Mouse (Mus musculus): Measurements from ENCODE around the gene Ephx4.
"Not testable (repeated sequence)": the region's sequence is repeated elsewhere in the genome, so short reads cannot be mapped to it uniquely, and the experiment has no call there.

Gene Ephx4

DNA sequence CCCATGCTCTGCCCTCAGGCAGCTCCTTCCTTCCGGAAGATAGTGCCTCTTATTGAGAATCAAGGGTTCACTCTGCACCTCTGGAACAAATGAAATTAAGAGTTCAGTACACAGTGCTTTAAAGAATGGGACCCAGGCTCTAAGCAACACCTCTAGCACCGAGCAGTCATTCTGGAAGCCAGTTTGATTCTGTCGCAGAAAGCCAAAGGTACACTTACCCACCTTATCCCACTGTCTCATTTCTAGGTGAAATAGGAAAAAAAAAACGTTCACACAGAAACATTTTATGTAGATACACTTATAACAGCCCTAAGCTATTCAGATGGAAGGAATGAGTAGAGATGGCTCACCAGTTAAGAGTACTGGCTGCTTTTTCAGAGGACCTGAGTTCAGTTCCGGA, at the start of gene Ephx4:
Gene Ephx4, plus strand, starts transcription at position 301 of the 400 bp plus-strand sequence.
- peak; percentile 6 for DNase-seq (ENCODE audit: low read depth, low spot score)

DNA sequence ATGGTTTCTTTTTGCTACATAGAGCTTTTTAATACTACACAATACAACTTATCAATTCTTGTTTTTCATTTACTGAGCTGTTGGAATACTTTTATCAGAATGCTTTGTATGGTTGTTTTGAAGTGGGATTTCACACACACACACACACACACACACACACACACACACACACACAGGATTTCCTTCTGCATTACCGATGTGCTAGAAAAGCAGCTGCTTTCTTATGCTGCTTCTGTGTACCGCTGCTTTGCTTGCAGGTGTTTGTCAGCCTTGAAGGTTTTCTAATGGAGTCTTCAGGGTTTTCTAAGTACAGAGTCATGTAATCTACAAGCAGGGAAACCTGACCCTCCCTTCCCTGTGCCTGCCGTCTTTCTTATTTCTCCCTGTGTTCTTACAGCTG, 48.6 kb upstream of the Ephx4 start:
- no peak for DNase-seq (ENCODE audit: low read depth, low spot score)

DNA sequence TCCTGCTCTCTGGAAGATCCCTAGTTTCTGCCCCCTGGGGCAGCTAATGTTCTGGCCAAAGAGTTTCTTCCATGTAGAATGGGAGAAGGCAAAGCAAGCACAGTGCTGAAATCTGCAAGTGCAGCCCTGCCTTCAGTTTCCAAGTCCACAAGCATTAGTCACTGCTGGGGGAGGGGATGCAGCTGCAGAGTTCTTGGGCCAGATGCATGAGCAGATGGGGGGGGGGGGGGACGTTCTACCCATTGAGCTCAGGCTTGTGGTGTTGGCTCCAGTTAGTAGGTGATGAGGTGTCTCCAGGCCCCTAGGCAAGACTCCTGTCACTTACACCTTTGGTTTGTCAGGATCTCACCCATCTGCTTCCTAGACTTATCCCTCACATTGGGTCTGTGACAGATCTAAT, 46.7 kb upstream of the Ephx4 start:
- DNase-seq (ENCODE audit: low read depth, low spot score) = no peak

DNA sequence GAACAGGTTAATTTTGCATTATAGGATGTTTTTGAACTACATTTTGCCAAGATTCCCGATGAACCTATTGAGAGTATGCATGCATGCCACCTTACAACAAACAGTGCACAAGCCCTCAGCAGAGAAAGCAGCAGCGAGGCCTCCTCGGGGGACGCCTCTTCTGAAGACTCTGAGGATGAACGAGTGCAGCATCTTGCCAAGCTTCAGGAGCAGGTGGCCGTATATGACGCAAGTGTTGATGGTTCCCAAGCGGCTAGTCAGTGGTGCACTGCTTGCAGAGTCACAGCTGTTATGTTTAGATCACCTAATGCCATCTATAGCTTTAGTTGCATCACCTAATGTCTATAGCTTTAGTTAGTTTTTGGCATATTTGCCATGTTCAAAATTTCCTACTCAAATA, 44.8 kb upstream of the Ephx4 start:
- no peak for DNase-seq (ENCODE audit: low read depth, low spot score)

DNA sequence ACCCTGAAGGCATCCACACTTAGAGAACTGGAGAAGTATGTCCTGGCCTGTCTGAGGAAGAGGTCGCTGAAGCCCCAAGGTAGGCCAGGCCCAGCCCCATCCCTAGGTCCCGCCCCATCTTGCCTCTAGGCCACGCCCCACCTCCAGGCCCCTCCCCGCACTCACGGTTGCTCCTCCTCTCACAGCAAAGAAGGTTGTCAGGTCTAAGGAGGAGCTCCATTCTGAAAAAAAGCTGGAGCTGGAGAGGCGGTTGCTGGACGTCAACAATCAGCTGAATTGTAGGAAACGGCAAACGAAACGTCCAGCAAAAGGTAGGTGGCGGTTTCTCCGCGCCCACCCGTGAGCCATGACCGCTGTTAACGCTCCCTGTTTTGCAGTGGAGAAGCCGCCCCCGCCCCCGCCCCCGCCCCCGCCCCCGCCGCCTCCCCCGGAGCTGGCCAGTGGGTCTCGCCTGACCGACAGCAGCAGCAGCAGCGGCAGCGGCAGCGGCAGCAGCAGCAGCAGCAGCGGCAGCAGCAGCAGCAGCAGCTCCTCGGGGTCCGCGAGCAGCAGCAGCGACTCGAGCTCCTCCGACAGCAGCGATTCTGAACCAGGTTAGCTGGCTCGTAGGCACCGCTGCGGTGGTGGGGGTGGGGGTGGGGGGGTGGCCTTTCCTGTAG, 43.0 kb upstream of the Ephx4 start:
- DNase-seq (ENCODE audit: low read depth, low spot score) = peak; percentile 90

DNA sequence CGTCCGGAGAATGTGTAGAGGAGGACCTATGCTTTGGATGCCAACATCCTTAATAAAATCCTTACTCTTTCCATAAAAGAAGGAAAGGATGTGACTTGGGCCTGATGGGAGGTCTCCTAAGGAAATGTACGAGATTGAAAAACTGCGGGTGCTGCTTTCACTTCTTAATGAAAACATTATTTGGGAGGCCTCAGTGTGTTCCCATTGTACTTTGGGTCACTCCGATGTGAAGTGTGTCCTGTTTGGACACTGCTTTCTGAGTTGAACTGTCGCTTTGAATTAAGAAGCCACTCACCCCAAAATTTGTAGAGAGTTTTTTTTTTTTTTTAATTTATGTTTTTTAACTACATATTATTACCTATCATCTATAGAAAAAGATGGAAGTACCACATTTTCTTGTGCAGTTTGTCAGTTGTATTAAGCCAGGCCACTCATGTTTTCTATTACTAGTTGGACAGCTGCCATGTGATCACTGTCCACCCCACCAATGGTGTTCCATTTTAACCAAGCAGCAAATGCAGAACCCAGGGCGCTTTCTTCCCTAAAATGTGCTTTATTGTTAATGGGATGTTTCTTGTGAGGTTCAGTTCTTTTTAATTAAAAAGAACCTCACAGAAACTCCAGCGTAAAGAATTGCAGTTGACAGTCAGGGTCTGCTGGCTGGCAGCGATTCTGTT, 42.3 kb upstream of the Ephx4 start:
- DNase-seq (ENCODE audit: low read depth, low spot score) = no peak

DNA sequence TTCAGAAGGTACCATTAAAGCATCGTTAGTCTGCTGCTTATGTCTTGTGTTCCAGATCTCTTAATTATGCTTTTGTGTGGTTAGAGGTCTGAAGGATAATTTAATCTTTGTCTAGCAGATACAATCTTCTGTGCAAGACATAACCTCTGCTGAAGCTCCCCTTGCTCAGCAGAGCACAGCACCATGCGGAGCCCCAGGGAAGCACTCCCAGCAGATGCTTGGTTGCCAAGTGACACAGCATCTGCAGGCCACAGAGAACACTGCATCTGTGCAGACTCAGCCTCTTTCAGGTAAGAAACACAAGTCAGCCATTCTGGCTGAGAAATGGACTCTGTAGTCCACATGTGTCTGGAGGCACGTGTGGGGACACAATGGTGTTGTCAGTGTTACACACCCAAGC, 32.5 kb upstream of the Ephx4 start:
- no peak for DNase-seq (ENCODE audit: low read depth, low spot score)

DNA sequence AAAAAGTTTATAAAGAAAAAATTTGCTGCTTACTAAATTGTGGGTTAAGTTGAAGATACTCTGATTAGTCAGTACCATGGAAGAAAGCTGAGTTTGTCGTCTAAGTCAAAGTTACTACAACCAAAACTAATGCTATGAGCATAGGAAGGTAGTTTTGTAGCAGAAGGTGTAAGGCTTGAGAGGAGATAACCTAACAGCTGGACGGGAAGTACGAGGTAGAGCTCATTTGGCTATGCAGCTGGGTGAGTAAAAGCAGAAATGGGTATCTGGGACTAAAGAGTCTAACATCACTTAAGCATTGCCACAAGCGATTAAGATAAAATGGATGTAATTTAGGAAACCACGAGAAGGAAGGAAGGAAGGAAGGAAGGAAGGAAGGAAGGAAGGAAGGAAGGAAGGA, 31.2 kb upstream of the Ephx4 start:
- DNase-seq (ENCODE audit: low read depth, low spot score) = no peak

DNA sequence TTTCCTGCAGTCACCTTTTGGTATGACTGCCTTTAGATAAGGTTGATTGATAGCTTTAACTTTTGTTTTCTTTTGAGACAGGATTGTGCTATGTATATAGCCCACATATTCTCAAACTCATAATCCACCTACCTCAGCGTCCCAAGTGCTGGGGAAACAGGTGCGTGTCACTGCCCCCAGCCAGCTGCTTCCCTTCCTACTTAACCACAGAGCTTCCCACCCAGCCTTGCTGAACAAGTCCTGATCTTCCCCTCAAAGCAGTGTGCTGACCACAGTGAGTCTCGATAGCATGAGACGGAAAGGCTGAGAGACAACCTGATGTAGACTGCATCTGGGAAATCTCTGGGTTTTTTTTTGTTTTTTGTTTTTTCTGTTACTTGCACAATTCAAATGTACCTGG, 29.3 kb upstream of the Ephx4 start:
- DNase-seq (ENCODE audit: low read depth, low spot score) = no peak

DNA sequence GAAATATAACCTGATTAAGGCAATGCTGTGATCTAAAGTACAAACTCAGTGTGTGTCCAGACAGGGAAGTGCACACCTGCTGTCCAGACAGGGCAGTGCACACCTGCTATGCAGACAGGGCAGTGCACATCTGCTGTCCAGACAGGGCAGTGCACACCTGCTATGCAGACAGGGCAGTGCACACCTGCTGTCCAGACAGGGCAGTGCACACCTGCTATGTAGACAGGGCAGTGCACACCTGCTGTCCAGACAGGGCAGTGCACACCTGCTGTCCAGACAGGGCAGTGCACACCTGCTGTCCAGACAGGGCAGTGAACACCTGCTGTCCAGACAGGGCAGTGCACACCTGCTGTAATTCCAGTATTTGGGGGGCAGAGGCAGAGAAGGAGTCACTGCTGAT, 16.1 kb upstream of the Ephx4 start:
- DNase-seq (ENCODE audit: low read depth, low spot score) = not testable (repeated sequence)

DNA sequence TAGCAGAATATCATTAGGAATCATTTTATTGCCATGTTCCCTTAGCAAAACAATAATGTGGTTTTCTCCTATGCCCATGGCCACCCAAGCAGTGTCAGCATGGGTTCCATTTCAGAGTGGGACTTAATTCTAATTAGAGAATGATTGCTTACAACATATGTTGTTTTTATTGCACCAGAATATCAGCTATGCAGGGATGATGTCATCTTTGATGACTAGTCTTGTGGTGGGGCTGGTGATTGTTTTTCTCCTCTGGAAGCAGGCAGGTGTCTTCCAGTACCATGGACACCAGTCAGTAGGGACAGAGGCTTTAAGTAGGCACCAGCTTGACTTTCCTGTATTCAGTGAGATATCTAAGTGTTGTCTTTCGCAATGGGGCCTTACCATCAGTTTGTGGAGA, 14.7 kb upstream of the Ephx4 start:
- DNase-seq (ENCODE audit: low read depth, low spot score) = no peak

DNA sequence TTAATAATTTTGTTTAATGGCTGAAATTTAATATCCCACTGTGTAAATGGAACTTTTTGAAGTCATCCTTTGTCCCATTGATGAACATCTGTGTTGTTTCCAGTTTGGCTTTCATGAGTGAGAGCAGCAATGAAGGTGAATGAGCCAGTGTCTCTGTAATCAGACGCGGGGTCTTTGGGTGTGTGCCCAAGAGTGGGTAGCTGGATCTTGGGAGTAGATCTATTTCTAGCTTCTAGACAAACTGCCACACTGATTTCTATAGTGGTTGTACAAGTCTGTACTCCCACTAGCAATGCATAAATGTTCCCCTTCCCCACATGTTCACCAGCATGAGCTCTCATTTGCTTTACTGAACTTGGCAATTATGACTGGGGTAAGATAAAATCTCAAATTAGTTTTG, 13.2 kb upstream of the Ephx4 start:
- DNase-seq (ENCODE audit: low read depth, low spot score) = no peak

DNA sequence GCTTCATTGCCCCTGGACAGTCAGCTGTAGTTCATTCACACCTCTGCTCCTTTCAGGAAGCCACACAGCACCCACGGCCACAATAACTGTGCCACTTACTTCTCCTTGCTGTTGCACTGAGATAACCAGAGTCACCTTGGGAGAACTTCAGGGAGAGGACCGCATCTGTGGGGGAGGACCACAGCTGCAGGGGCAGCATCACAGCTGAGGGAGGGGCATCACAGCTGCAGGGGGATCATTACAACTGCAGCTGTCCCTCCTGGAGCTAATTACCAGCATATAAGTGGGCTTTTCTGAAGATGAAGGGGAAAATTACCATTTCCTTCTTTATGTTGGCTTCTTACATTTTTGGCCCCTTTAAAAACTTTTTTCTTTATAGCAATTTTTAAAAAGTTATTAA, 8.1 kb upstream of the Ephx4 start:
- no peak for DNase-seq (ENCODE audit: low read depth, low spot score)

DNA sequence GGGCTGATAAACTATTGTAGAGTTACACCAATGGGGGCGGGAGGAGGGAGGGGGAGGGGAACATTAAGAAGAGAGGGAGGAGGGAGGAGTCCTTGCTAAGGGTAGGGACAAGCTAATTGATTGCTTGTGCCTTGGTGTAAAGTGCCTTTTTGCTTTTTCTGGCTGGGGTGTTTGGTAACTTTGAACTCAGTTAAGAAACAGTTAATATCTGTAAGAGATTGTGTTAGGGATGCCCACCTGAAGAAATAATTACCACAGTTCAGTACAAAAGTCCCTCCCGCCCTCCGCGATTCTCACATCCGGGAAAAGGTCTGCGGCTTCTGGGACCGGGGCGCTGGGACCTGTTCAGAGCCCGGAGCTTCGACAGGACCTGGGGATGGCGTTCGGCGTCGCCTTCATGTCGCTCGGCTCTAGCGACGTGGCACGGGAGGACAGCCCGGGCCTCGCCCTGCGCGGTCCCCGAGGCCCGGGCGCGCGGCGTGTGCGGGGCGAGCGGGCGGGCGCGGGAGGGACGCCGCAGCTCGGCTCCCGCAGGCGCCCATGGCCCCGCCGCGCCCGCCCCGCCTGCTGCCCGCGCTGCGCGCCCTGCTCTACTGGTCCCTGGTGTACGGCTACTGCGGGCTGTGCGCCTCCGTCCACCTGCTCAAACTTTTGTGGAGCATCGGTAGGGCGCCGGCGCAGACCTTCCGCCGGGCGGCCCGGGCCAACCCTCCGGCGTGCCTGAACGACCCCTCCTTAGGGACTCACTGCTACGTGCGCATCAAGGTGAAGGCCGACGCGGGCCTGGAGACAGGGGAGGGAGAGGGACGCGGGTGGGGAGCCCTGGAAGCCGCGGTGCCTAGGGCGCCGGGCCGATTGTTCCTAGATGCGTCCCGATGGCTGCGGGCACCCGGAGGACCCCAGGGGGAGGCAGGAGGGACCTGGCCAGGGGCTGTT, 743 bp downstream of the Ephx4 start:
- peak; percentile 40 for DNase-seq (ENCODE audit: low read depth, low spot score)

DNA sequence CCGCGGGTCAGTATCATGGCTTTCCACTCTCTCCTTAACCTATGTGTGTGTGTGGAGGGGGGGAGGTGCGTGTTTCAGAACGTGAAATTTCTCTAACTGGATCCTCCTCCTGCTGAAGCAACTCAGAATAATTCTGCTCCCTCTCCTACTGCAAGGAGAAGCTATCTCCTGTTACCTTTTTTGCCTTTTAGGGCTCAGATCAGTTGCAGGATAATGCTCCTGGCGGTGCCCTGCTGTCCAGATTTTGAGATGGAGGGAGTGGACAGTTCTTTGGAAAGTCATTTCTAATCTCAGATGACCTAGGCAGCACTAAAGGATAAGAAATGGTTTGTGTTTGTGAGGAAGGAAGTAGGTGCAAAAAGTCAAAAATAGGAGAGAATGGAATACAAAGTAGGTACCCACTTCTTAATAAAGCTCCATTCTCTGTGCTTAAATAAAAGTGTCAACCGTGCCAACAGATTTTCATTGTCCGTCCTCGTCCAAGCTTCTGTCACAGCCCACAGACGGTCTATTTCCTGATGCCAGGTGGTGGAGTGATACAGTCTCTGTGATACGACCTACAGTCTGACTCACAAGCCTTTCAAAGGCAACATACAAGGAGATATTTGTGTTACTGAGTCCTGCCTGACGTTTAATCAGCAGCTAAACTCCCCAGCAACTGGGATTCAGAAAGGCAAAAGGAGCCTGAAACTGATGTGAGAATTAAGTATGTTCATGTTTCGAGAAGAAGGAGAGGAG, 1.6 kb downstream of the Ephx4 start:
- no peak for DNase-seq (ENCODE audit: low read depth, low spot score)

DNA sequence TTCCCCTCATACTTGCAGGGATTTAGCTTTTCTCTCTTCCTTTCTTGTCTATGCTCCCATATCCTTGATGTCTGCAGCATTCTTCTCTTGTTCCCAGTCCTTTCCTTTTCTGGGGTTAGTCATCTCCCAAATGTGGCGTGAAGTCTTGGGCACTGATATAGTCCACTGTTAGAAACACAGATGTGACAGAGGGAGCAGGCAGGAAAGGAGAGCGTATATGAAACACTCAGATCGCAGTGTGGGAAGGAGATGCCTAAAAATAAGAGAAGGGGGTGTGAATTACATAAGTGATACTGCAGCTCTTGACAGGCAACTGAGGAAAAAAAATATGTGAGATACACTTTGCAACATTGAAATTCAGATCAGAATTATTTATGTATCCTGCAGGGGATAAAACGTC, 2.8 kb downstream of the Ephx4 start:
- DNase-seq (ENCODE audit: low read depth, low spot score) = no peak

DNA sequence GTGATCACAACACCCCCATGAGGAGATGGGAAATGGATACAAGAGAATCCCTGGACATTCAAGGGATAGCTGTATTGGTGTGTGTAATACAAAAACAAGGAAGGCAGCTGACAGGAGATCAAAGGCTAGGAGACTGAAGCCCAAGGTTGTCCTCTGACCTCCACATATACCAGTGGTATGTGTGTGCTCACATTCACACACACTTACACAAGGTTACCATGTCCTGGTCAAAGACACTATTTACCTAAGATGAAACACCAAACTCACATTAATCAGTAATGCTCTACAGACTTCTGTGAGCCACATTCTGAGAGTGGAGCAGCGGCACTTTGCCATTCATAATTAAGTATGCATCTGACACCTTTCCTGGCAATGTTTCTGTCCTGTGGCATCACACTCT, 7.8 kb downstream of the Ephx4 start:
- no peak for DNase-seq (ENCODE audit: low read depth, low spot score)

DNA sequence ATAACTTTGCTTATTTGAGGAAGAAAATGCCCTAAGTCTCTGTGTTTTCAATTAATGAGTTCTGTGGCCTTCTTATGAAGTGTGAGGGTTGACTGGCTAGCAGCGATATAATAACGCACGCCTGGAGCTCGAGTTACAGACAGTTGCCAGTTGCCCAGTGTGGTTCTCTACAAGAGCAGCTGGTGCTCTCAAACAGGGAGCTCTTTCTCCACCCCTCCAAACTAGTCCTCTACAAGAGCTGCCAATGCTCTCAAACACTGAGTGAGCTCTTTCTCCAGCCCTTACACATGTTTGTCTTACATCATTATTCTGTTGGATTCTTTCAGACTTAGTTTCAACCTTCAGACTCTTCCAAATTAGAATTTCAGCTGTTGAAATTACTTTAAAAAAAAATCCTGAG, 8.8 kb downstream of the Ephx4 start:
- DNase-seq (ENCODE audit: low read depth, low spot score) = no peak

DNA sequence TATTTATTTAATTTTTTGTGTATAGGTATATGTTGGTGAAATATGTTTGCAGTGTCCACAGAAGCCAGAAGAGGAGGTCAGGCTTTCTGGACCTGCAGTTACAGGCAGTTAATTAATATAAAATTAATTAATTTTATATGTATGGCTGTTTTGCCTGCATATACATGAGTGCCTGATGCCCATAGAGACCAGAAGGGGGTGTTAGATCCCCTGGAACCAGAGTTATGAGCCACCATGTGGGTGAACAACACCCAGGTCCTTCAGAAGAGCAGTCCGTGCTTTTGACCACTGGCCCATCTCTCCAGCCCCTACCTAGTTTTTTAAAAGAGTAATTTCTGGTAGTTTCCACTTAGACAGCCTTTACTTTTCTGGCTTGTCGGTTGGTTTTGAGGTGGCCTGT, 9.7 kb downstream of the Ephx4 start:
- no peak for DNase-seq (ENCODE audit: low read depth, low spot score)

DNA sequence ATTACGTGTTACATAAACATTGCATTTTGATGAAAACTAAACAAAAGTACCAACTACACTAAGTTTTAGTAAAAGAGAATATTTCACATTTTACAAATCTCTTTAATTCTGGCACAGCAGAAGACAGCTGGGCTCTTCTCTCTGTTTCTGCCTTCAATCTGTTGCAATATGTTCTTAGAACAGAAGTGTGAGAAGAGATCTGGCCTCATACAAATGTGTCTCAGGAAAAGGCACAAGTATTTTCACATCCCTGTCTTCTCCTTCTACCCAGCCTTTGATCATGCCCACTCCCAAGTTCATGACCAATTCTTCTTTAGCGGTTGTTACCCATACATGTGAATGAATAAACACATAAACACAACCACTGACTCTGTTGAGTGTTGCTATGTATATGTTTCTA, 12.6 kb downstream of the Ephx4 start:
- no peak for DNase-seq (ENCODE audit: low read depth, low spot score)

DNA sequence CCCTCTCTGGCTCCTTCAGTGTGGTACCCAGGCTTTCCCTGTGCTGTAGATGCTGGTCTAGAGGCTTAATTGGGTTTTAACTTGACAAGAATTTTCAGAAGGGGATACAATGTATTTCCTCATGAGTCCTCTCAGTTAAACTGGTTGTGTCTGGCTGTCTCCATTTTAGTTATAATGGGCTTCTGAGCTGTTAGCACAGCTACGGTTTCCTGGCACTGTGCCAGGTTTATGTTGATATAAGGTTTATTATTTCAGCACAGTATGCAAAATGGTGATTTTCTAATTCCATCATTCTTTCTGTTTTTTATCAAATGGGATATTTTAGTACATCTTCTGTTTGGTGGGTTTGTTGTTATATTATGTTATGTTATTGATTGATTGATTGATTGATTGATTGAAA, 19.1 kb downstream of the Ephx4 start:
- DNase-seq (ENCODE audit: low read depth, low spot score) = no peak

DNA sequence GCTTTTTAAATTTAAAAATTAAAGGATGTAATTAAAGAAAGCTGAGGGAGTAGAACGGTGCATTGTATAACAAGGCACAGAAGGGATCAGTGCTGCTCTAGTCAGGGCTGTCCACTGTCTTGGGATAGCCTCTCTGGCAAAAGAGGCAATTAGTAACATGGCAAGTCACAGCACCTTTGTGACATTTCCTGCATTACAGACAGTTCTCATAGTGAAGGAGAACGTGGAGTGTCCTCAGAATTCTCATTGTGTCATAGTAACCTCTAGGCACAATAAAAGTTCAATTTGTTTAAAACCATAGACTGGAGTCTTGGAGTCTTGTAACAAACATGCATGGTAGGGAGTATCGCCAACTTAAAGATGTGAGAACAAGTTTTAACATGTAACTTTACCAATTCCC, 28.7 kb downstream of the Ephx4 start, which contains the start of gene Lpcat2b:
Gene Lpcat2b, plus strand, starts transcription at position 301 of the 400 bp plus-strand sequence.
- no peak for DNase-seq (ENCODE audit: low read depth, low spot score)
